Comparison of ENCODE assay signal across 23 mouse cellular contexts in genomic region chr8:70246622-70247021, GRCm38 (mm10).
"Had no signal": no experiment of that assay in that cellular context is flagged by ENCODE, and none has a peak within 500 bp of the region (broad histone marks: within the 10 kb centered on the region; RNA-seq: fewer than 3 reads in every experiment).

No protein-coding gene starts in this region.

- H3K27me3 ChIP-seq: limb, embryonic 13.5 days; liver, embryonic 12.5 days; liver, embryonic 15.5 days; lung, embryonic 15.5 days; neural tube, embryonic 12.5 days; neural tube, embryonic 15.5 days had no signal

- H3K9me3 ChIP-seq: limb, embryonic 10.5 days; limb, embryonic 13.5 days; liver, embryonic 12.5 days; liver, embryonic 15.5 days; lung, embryonic 15.5 days; neural tube, embryonic 12.5 days; neural tube, embryonic 15.5 days had no signal

- DNase-seq: kidney, postnatal 25 days; layer of hippocampus, adult 9-11 months; liver; lung, adult 18-20 months; lung, postnatal 10 days; lung, postnatal 36 days; midbrain, embryonic 14.5 days; right cerebral cortex, adult 18-20 months; right cerebral cortex, postnatal 14 days; right cerebral cortex, postnatal 4 days; thymus, adult 2 months; thymus, postnatal 14 days; thymus, postnatal 4 days had no signal

- H3K4me2 ChIP-seq: limb, embryonic 13.5 days; liver, embryonic 12.5 days; liver, embryonic 15.5 days; lung, embryonic 15.5 days; midbrain, embryonic 11.5 days; neural tube, embryonic 12.5 days; neural tube, embryonic 15.5 days had no signal

- H3K4me3 ChIP-seq: layer of hippocampus, adult 2 months; limb, embryonic 10.5 days; limb, embryonic 13.5 days; liver, embryonic 12.5 days; liver, embryonic 15.5 days; lung, embryonic 15.5 days; neural tube, embryonic 12.5 days; neural tube, embryonic 15.5 days had no signal

- H3K9ac ChIP-seq: limb, embryonic 13.5 days; liver, embryonic 15.5 days; lung, embryonic 15.5 days; neural tube, embryonic 12.5 days had no signal

- H3K27ac ChIP-seq: layer of hippocampus, adult 2 months; limb, embryonic 10.5 days; limb, embryonic 13.5 days; liver, embryonic 12.5 days; liver, embryonic 15.5 days; lung, embryonic 15.5 days; neural tube, embryonic 12.5 days; neural tube, embryonic 15.5 days; stomach, postnatal 0 days had no signal

- H3K4me1 ChIP-seq: limb, embryonic 10.5 days; lung, embryonic 15.5 days; neural tube, embryonic 12.5 days had no signal

- ATAC-seq: liver, embryonic 12.5 days had no signal
